Mouse (Mus musculus): ENCODE measurements around the gene Ubxn11. TPM values are rescaled to one million over a fixed set of nuclear protein-coding genes. Genes with fewer than 3 reads are reported as not detected.
A peak's percentile ranks its signal among the peaks of the same experiment; 100 is the strongest.
"Not testable (repeated sequence)": the region's sequence is repeated elsewhere in the genome, so short reads cannot be mapped to it uniquely, and the experiment has no call there.

The Ubxn11 gene
- total RNA-seq, 2 experiments from 2014 or later: 22.6 to 25.0 TPM

- intact Hi-C loops (cut with DNase I): no loop called here
- DNase-seq (ENCODE audit: low spot score in 2 of 2): peak in 1 of 2 experiments; percentile 14
These were observed 26.6 kb downstream of the Ubxn11 start for GRCm38 (mm10) chr4:134128983-134129362.

- intact Hi-C loops (cut with DNase I): no loop called here
- DNase-seq (ENCODE audit: low spot score in 2 of 2): peak in 1 of 2 experiments; percentile 29
These were observed 27.1 kb downstream of the Ubxn11 start for GRCm38 (mm10) chr4:134129482-134129881.

GRCm38 (mm10) chr4:134132117-134132516 lies 29.7 kb downstream of the Ubxn11 start:
- intact Hi-C loops (cut with DNase I): no loop called here
- no peak for DNase-seq (ENCODE audit: low spot score in 2 of 2)

GRCm38 (mm10) chr4:134132519-134133095 lies 30.2 kb downstream of the Ubxn11 start:
- intact Hi-C loops (cut with DNase I): no loop called here
- DNase-seq (ENCODE audit: low spot score in 2 of 2): no peak

- no peak for DNase-seq (ENCODE audit: low spot score in 2 of 2)
- intact Hi-C loops (cut with DNase I): no loop called here
These were observed 34.0 kb downstream of the Ubxn11 start for GRCm38 (mm10) chr4:134136280-134136926.

- intact Hi-C loops (cut with DNase I): no loop called here
- DNase-seq (ENCODE audit: low spot score in 2 of 2): no peak
These were observed 36.5 kb downstream of the Ubxn11 start for GRCm38 (mm10) chr4:134138857-134139256.

GRCm38 (mm10) chr4:134144297-134144696 lies 41.9 kb downstream of the Ubxn11 start:
- DNase-seq (ENCODE audit: low spot score in 2 of 2); intact Hi-C loops (cut with DNase I): not testable (repeated sequence)

- DNase-seq (ENCODE audit: low spot score in 2 of 2): no peak
- intact Hi-C loops (cut with DNase I): no loop called here
These were observed 47.0 kb downstream of the Ubxn11 start for GRCm38 (mm10) chr4:134149389-134149788.

- intact Hi-C loops (cut with DNase I): no loop called here
- no peak for DNase-seq (ENCODE audit: low spot score in 2 of 2)
These were observed 49.7 kb downstream of the Ubxn11 start for GRCm38 (mm10) chr4:134152112-134152511.

GRCm38 (mm10) chr4:134153656-134154055 lies 51.3 kb downstream of the Ubxn11 start:
- no peak for DNase-seq (ENCODE audit: low spot score in 2 of 2)
- intact Hi-C loops (cut with DNase I): no loop called here

GRCm38 (mm10) chr4:134154354-134154753 lies 52.0 kb downstream of the Ubxn11 start:
- intact Hi-C loops (cut with DNase I): no loop called here
- no peak for DNase-seq (ENCODE audit: low spot score in 2 of 2)

- intact Hi-C loops (cut with DNase I): no loop called here
- no peak for DNase-seq (ENCODE audit: low spot score in 2 of 2)
These were observed 53.2 kb downstream of the Ubxn11 start for GRCm38 (mm10) chr4:134155531-134155930.

GRCm38 (mm10) chr4:134155961-134156465 lies 53.6 kb downstream of the Ubxn11 start:
- intact Hi-C loops (cut with DNase I): no loop called here
- no peak for DNase-seq (ENCODE audit: low spot score in 2 of 2)

- intact Hi-C loops (cut with DNase I): no loop called here
- peak; percentile 52 to 56 for DNase-seq (ENCODE audit: low spot score in 2 of 2)
These were observed 54.4 kb downstream of the Ubxn11 start for GRCm38 (mm10) chr4:134156744-134157143.

- no peak for DNase-seq (ENCODE audit: low spot score in 2 of 2)
- intact Hi-C loops (cut with DNase I): no loop called here
These were observed 55.2 kb downstream of the Ubxn11 start for GRCm38 (mm10) chr4:134157558-134157957.

- intact Hi-C loops (cut with DNase I): no loop called here
- no peak for DNase-seq (ENCODE audit: low spot score in 2 of 2)
These were observed 56.4 kb downstream of the Ubxn11 start for GRCm38 (mm10) chr4:134158774-134159173.

GRCm38 (mm10) chr4:134160071-134160470 lies 57.7 kb downstream of the Ubxn11 start:
- intact Hi-C loops (cut with DNase I): not testable (repeated sequence)
- DNase-seq (ENCODE audit: low spot score in 2 of 2): peak in 1 of 2 experiments; percentile 12

GRCm38 (mm10) chr4:134164591-134164990 lies 62.2 kb downstream of the Ubxn11 start:
- intact Hi-C loops (cut with DNase I): no loop called here
- no peak for DNase-seq (ENCODE audit: low spot score in 2 of 2)

- intact Hi-C loops (cut with DNase I): no loop called here
- no peak for DNase-seq (ENCODE audit: low spot score in 2 of 2)
These were observed 62.7 kb downstream of the Ubxn11 start for GRCm38 (mm10) chr4:134165024-134165423.

GRCm38 (mm10) chr4:134165548-134166465 lies 63.4 kb downstream of the Ubxn11 start:
- intact Hi-C loops (cut with DNase I): no loop called here
- no peak for DNase-seq (ENCODE audit: low spot score in 2 of 2)
